Mouse (Mus musculus): ENCODE data around the gene Apba2. TPM values are rescaled to one million over a fixed set of nuclear protein-coding genes. Genes with fewer than 3 reads are reported as not detected.

Gene Apba2
- polyA plus RNA-seq, 1 experiment: 1.8 TPM

DNA sequence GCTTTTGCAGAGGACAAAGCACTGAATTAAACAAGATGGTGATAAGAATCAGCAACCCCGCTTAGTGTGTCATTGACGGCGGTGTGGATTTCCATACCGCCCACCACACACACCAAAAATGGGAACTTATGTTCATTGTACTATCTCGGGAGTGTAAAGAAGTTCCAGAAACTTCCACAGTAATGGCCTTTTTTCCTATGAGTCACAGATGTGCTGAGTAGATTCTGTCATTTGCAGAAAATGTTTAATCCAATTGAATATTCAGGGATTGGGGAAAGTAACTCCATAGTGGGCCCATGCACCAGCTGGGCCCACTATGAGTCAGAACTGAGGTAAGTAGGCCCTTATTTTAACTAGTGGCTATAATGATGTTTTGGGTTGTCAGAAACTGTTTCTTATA, 161.0 kb downstream of the Apba2 start:
- no peak for TF ChIP-seq CTCF (IDR thresholded peaks at IDR 0.05; ENCODE audit: insufficient read depth, low read length)
- TF ChIP-seq POLR2A (IDR thresholded peaks at IDR 0.05; ENCODE audit: borderline replicate concordance, extremely low read depth, low read depth, low read length): no peak
- Histone ChIP-seq H3K4me1 (ENCODE audit: control insufficient read depth, insufficient read depth, low read length) (no peaks in the 10 kb centered on the region), H3K4me3 (replicated peaks; ENCODE audit: extremely low read depth, low read depth, low read length) (no peak overlapping the region)
- DNase-seq: no peak
- 80% methylated on average over 5 of the region's 5 CpGs for WGBS

DNA sequence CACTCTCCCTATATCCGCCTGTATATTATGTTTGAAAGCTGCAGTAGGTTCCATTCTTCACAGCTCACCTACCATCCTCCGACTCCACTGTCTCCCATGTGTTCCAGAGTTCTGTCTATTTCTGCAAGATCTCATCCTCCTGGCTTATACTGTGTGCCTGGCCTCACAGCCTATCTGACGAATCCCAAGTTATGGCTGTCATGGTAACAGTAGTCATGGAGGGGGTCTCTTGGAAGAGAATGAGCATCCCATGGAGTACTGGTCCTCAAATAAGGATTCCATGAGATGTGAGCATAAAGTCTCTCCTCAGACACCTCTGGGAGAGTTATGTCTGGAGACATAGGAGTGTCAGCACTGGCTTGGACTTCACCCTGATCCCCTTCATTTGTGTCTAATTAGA, 162.1 kb downstream of the Apba2 start:
- DNase-seq: no peak
- WGBS: 75% methylated on average over 3 of the region's 3 CpGs
- H3K4me1 ChIP-seq (ENCODE audit: control insufficient read depth, insufficient read depth, low read length): no peaks in the 10 kb centered on the region

DNA sequence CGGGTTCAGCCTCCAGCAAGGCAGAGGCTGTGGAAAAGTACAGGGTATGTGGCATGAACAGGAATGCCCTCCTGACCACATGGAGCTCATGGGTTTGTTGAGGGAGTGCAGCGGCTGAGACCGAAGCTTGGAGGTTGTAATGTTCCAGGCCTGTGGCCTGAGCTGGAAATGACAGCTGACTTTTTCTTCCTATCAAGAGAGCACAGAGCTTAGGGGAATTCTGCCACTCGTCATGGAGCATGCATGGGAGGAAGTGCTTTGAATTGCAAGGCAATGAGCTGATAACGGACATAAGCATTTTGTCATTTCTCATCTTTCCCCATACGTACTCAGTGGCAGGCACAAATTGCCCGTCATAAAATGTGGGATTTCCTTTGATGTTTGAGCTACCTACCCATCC, 163.6 kb downstream of the Apba2 start:
- WGBS: 29% methylated on average over 7 of the region's 7 CpGs
- no peak for TF ChIP-seq POLR2A (IDR thresholded peaks at IDR 0.05; ENCODE audit: borderline replicate concordance, extremely low read depth, low read depth, low read length)
- no peak for TF ChIP-seq CTCF (IDR thresholded peaks at IDR 0.05; ENCODE audit: insufficient read depth, low read length)
- no peak for DNase-seq
- Histone ChIP-seq H3K4me3 (replicated peaks; ENCODE audit: extremely low read depth, low read depth, low read length) (no peak overlapping the region), H3K4me1 (ENCODE audit: control insufficient read depth, insufficient read depth, low read length) (no peaks in the 10 kb centered on the region)

More for the DNA sequence above, 162.1 kb downstream of the Apba2 start:
- no peak for TF ChIP-seq CTCF (IDR thresholded peaks at IDR 0.05; ENCODE audit: insufficient read depth, low read length)
- TF ChIP-seq POLR2A (IDR thresholded peaks at IDR 0.05; ENCODE audit: borderline replicate concordance, extremely low read depth, low read depth, low read length): no peak
- H3K4me3 ChIP-seq (replicated peaks; ENCODE audit: extremely low read depth, low read depth, low read length): no peak overlapping the region

DNA sequence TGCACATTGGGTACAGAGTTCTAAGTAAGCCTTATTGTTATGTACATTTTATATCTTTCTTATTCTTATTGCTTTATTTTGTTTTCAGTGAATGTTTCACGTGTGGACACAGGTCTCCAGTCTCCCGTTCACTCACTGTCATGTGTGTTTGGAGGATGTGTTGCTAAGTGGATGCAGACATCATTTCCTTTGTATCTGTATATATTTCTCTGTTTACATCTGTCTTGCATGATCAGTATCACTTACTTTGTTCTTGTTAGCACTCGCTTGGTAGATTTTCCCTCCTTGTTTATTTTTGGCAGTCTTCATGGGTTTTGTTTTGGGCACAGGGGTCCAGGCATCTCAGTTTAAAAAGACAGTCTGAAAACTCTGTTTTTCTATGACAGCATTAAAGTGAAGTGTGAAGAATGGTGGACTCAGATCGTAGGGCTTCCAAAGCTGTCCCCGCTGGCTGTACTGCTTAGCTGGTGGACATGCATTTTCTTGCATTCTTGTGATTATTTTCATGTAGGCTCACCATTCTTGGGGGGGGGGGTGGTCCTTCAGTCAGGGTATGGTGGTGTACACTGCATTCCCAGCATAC, 164.3 kb downstream of the Apba2 start:
- no peak for TF ChIP-seq CTCF (IDR thresholded peaks at IDR 0.05; ENCODE audit: insufficient read depth, low read length)
- no peak for TF ChIP-seq POLR2A (IDR thresholded peaks at IDR 0.05; ENCODE audit: borderline replicate concordance, extremely low read depth, low read depth, low read length)
- no peak overlapping the region for H3K4me3 ChIP-seq (replicated peaks; ENCODE audit: extremely low read depth, low read depth, low read length)
- no peaks in the 10 kb centered on the region for H3K4me1 ChIP-seq (ENCODE audit: control insufficient read depth, insufficient read depth, low read length)
- DNase-seq: no peak
- WGBS: 47% methylated on average over 5 of the region's 5 CpGs

DNA sequence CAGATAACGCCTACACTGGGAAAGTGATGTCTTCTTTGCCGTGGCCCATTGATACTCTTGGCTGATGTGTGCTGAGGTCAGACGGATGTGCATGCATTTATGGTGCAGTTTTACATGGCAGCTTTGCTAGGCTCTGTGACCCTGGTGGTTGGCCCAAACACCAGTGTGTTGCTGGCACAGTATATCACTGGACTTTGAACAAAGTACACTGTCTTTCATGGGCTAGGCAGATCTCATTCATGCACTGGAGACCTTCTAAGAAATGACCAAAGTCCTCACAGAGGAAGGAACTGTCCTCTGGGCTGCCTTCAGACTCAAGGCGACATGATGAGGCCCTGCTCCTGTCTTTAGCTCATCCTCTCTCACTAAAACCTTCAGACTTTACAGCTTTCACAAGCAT, 166.5 kb downstream of the Apba2 start:
- Histone ChIP-seq H3K4me3 (replicated peaks; ENCODE audit: extremely low read depth, low read depth, low read length) (no peak overlapping the region), H3K4me1 (ENCODE audit: control insufficient read depth, insufficient read depth, low read length) (no peaks in the 10 kb centered on the region)
- DNase-seq: no peak
- 88% methylated on average over 4 of the region's 4 CpGs for WGBS
- TF ChIP-seq CTCF (IDR thresholded peaks at IDR 0.05; ENCODE audit: insufficient read depth, low read length) (no peak), POLR2A (IDR thresholded peaks at IDR 0.05; ENCODE audit: borderline replicate concordance, extremely low read depth, low read depth, low read length) (no peak)

DNA sequence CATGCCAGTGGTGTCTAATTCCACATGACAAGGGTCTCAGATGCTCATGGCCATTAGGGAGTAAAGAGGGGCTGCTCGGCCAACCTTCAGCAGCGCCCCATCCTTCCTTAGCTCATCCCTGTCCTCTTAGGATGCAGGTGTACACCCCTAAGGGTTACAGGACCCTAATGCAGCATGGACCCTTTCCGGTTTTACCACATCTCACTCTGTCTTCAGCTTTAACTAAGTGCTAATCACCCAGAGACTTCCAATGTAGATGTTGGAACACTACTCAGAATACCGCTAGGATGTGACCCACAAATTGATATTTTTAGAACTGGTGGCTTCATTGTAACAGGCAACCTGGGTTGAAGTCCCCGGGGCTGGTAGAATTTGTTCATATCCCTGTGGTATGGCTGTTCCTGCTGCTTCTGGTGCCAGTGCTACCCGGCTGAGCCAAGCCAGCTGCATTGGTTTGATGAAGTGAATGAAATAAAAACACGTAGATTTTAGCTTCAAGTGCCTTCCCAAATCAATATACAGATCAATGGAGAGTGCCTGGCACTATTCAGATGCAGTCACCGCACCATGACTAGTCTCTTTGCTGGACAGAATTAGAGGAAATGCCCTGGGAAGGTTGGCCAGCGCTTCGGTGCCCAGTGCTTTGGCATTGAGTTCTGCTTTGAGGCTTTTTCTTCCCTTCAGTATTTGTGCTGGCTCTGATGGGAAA, 178.4 kb downstream of the Apba2 start:
- Histone ChIP-seq H3K4me1 (ENCODE audit: control insufficient read depth, insufficient read depth, low read length) (no peaks in the 10 kb centered on the region), H3K4me3 (replicated peaks; ENCODE audit: extremely low read depth, low read depth, low read length) (no peak overlapping the region)
- TF ChIP-seq CTCF (IDR thresholded peaks at IDR 0.05; ENCODE audit: insufficient read depth, low read length) (no peak), POLR2A (IDR thresholded peaks at IDR 0.05; ENCODE audit: borderline replicate concordance, extremely low read depth, low read depth, low read length) (no peak)
- DNase-seq: no peak
- 89% methylated on average over 10 of the region's 10 CpGs for WGBS

DNA sequence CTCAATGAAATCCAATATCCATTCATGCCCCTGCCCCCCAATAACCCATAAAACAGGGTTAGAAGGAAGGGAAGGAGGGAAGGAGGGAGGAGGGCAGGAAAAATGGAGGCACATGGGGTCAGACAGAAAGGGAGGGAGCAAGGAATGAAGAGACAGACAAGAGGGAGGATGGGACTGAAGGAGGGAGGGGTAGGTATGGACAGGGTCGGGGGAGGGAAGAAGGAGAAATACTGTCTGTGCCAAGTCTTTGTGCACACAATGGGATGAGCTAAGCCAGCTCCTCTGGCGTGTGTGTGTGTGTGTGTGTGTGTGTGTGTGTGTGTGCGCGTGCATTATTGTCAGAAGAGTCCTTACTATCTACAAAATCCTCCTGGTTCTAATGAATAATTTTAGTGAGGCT, 183.4 kb downstream of the Apba2 start:
- DNase-seq: no peak
- 70% methylated on average over 4 of the region's 4 CpGs for WGBS
- TF ChIP-seq POLR2A (IDR thresholded peaks at IDR 0.05; ENCODE audit: borderline replicate concordance, extremely low read depth, low read depth, low read length) (no peak), CTCF (IDR thresholded peaks at IDR 0.05; ENCODE audit: insufficient read depth, low read length) (no peak)
- no peak overlapping the region for H3K4me3 ChIP-seq (replicated peaks; ENCODE audit: extremely low read depth, low read depth, low read length)
- H3K4me1 ChIP-seq (ENCODE audit: control insufficient read depth, insufficient read depth, low read length): no peaks in the 10 kb centered on the region

DNA sequence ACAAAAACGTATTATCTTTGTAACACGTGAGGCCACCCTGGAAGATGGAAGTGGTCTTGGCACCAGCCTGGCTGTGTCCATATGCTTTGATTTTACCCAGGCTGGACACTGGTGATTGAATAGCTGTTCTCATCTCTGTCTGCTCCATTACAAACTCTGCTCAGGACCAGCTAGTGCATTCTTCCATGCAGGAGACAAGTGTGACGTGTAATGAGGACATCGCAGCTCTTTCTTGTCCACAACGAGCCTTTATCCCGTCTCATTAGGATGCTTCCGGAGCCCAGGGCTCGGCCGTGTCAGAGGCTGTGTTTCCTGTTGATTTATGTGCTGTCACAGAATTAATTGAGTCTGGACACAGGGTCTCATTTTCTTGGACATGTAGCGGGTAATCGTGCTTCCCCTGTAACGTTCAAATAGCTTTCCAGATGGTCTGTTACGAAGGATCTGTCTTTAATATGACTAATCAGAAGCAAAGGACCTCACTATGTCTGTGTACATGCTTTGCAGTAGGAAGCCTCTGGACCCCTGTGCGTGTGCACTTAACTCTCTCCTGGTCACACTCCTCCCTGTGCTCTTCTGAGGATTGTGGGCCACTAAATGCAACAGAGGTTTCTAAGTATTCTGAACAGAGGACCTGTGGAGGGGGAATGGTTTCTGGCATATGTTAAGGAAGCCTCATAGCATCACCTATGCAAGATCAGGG, 186.8 kb downstream of the Apba2 start:
- DNase-seq: no peak
- no peaks in the 10 kb centered on the region for H3K4me1 ChIP-seq (ENCODE audit: control insufficient read depth, insufficient read depth, low read length)
- WGBS: 51% methylated on average over 14 of the region's 14 CpGs
- no peak for TF ChIP-seq POLR2A (IDR thresholded peaks at IDR 0.05; ENCODE audit: borderline replicate concordance, extremely low read depth, low read depth, low read length)
- no peak for TF ChIP-seq CTCF (IDR thresholded peaks at IDR 0.05; ENCODE audit: insufficient read depth, low read length)
- H3K4me3 ChIP-seq (replicated peaks; ENCODE audit: extremely low read depth, low read depth, low read length): no peak overlapping the region

DNA sequence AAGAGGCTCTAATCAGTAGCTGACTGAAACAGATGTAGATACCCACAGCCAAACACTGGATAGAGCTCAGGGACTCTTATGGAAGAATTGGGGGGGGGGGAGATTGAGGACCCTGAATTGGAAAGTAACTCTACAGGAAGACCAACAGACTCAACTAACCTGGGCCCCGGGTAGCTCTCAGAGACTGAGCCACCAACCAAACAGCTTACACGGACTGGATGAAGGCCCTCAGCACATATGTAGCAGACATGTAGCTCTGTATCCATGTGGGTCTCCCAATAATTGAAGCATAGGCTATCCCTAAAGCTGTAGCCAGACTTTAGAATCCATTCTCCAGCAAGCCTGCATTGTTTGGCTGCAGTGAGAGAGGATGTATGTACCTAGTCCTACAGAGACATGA, 190.3 kb downstream of the Apba2 start:
- H3K4me3 ChIP-seq (replicated peaks; ENCODE audit: extremely low read depth, low read depth, low read length): no peak overlapping the region
- 84% methylated on average over 2 of the region's 2 CpGs for WGBS
- H3K4me1 ChIP-seq (ENCODE audit: control insufficient read depth, insufficient read depth, low read length): no peaks in the 10 kb centered on the region
- TF ChIP-seq CTCF (IDR thresholded peaks at IDR 0.05; ENCODE audit: insufficient read depth, low read length): no peak
- no peak for TF ChIP-seq POLR2A (IDR thresholded peaks at IDR 0.05; ENCODE audit: borderline replicate concordance, extremely low read depth, low read depth, low read length)
- DNase-seq: no peak

All from lung, adult 2 months (tissue).